Mouse (Mus musculus): ENCODE data around the gene Ugt1a6b. TPM values are rescaled to one million over a fixed set of nuclear protein-coding genes. Genes with fewer than 3 reads are reported as not detected.
"Not testable (repeated sequence)": the region's sequence is repeated elsewhere in the genome, so short reads cannot be mapped to it uniquely, and the experiment has no call there.

The Ugt1a6b gene
- polyA plus RNA-seq, 1 experiment from 2014 or later, result 0.49 TPM

DNA sequence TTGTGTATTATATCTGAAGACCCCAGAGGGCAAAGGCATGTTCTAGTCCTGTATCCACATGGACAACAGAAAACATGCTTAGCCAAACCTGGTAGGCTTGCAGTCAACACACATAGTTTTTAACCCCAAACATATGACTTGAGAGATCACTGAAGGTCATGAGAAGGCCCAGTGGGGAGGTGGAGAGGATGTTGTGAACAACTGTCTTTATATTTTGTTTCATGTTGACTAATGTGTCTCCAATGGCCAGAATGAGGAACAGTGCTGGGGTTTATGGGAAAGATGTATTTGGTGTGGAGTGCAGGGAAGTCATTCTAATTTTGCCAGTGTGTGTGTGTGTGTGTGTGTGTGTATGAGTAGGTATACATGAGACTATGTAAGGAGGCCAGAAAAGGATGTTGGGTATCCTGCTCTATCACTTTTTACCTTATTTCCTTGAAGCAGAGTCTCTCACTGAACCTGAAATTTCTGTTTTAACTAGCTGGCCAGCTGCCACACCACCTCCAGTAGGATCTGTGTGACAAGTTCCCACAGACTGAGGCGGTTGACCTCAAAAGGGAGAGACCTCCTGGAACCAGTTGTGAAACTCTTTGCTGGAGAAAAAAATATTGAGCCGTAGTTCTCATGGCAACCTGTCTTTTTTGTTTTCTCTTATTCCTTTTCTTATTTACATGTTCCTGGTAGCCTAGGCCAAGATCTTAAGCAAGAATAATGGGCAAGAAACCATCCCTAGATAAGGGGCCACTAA is 121.2 kb downstream of the Ugt1a6b start:
- Histone ChIP-seq H3K9ac (ENCODE audit: low read depth, low read length) (no peak overlapping the region), H3K4me1 (ENCODE audit: control insufficient read depth, insufficient read depth, low read length) (no peaks in the 10 kb centered on the region), H3K27me3 (replicated peaks; ENCODE audit: control insufficient read depth, insufficient read depth, low read length) (no peaks in the 10 kb centered on the region), H3K27ac (ENCODE audit: low read length) (no peak overlapping the region), H3K4me2 (ENCODE audit: low read depth, low read length) (no peak overlapping the region), H3K36me3 (ENCODE audit: control insufficient read depth, insufficient read depth, low read length) (no peaks in the 10 kb centered on the region), H3K4me3 (ENCODE audit: low read length) (no peak overlapping the region), H3K9me3 (ENCODE audit: control insufficient read depth, low read length) (peaks cover 25% of the 10 kb centered on the region)
- ATAC-seq, result no peak
- WGBS, result 70% methylated on average over 2 of the region's 2 CpGs

DNA sequence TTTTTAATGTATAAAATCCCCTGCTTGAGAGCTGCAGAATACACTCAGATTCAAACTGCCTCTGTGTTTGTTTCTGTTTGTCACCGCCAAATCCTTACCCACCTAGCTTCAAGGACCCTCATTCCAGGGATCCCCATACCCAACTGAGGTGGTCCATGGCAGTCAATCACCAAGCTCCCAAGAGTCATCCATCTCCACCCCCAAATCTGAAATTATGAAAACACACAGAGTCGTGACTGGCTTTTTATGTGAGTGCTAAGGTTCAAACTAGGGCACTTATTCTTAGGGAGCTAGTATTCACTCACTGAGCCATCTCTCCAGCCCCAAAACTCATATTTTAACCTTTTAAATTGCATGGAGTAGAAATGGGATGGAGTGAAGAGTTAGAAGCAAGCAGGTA is 122.2 kb downstream of the Ugt1a6b start:
- H3K27me3 ChIP-seq (replicated peaks; ENCODE audit: control insufficient read depth, insufficient read depth, low read length); H3K4me1 ChIP-seq (ENCODE audit: control insufficient read depth, insufficient read depth, low read length); H3K36me3 ChIP-seq (ENCODE audit: control insufficient read depth, insufficient read depth, low read length); H3K4me2 ChIP-seq (ENCODE audit: low read depth, low read length); ATAC-seq; H3K27ac ChIP-seq (ENCODE audit: low read length); H3K9ac ChIP-seq (ENCODE audit: low read depth, low read length); H3K4me3 ChIP-seq (ENCODE audit: low read length): not testable (repeated sequence)
- WGBS, result 41% methylated on average over 2 of the region's 2 CpGs
- peaks cover 35% of the 10 kb centered on the region for H3K9me3 ChIP-seq (ENCODE audit: control insufficient read depth, low read length)

GRCm38 (mm10) chr1:88225741-88226140 is 122.7 kb downstream of the Ugt1a6b start:
- H3K4me3 ChIP-seq (ENCODE audit: low read length), result no peak overlapping the region
- H3K9ac ChIP-seq (ENCODE audit: low read depth, low read length), result no peak overlapping the region
- H3K27ac ChIP-seq (ENCODE audit: low read length), result no peak overlapping the region
- no peak for ATAC-seq
- H3K4me2 ChIP-seq (ENCODE audit: low read depth, low read length), result no peak overlapping the region
- H3K9me3 ChIP-seq (ENCODE audit: control insufficient read depth, low read length), result peaks cover 40% of the 10 kb centered on the region
- no peaks in the 10 kb centered on the region for H3K4me1 ChIP-seq (ENCODE audit: control insufficient read depth, insufficient read depth, low read length)
- H3K36me3 ChIP-seq (ENCODE audit: control insufficient read depth, insufficient read depth, low read length), result no peaks in the 10 kb centered on the region
- no peaks in the 10 kb centered on the region for H3K27me3 ChIP-seq (replicated peaks; ENCODE audit: control insufficient read depth, insufficient read depth, low read length)

- Histone ChIP-seq H3K9ac (ENCODE audit: low read depth, low read length) (no peak within 1 kb of the TSS), H3K27ac (ENCODE audit: low read length) (no peak within 1 kb of the TSS), H3K4me3 (ENCODE audit: low read length) (no peak within 1 kb of the TSS), H3K27me3 (replicated peaks; ENCODE audit: control insufficient read depth, insufficient read depth, low read length) (no peaks in the 10 kb centered on the region), H3K9me3 (ENCODE audit: control insufficient read depth, low read length) (peaks cover 51% of the 10 kb centered on the region), H3K4me2 (ENCODE audit: low read depth, low read length) (no peak within 1 kb of the TSS), H3K36me3 (ENCODE audit: control insufficient read depth, insufficient read depth, low read length) (no peaks in the 10 kb centered on the region), H3K4me1 (ENCODE audit: control insufficient read depth, insufficient read depth, low read length) (no peaks in the 10 kb centered on the region)
- 49% methylated on average over 5 of the region's 5 CpGs for WGBS
- ATAC-seq, result no peak
Measured at GRCm38 (mm10) chr1:88226670-88227379, 123.8 kb downstream of the Ugt1a6b start, which contains the start of gene Mroh2a. Mroh2a (plus strand) TSS chr1:88226986.

GRCm38 (mm10) chr1:88227482-88227881 is 124.4 kb downstream of the Ugt1a6b start:
- Histone ChIP-seq H3K4me2 (ENCODE audit: low read depth, low read length) (no peak overlapping the region), H3K27me3 (replicated peaks; ENCODE audit: control insufficient read depth, insufficient read depth, low read length) (no peaks in the 10 kb centered on the region), H3K27ac (ENCODE audit: low read length) (no peak overlapping the region), H3K4me1 (ENCODE audit: control insufficient read depth, insufficient read depth, low read length) (no peaks in the 10 kb centered on the region), H3K9ac (ENCODE audit: low read depth, low read length) (no peak overlapping the region), H3K4me3 (ENCODE audit: low read length) (no peak overlapping the region), H3K36me3 (ENCODE audit: control insufficient read depth, insufficient read depth, low read length) (no peaks in the 10 kb centered on the region), H3K9me3 (ENCODE audit: control insufficient read depth, low read length) (peaks cover 52% of the 10 kb centered on the region)
- ATAC-seq, result no peak
- WGBS, result 63% methylated on average over 2 of the region's 2 CpGs

DNA sequence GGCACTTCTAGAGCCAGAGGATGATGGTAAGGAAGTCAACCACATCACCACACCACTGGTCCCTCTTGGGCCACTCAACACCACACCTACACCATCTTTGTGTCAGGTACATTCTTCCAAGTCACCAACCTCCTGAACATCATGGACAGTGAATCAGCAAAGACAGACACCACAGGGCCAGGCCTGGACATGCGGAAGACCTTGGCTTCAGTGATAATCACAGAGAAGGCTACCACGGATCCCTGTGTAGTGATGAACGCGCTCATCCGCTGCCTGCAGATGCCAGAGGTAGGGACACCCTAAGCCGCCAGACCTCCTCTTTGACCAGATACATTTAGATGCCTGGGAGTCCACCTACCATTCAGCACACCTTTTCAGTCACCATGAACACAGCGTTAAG is 125.1 kb downstream of the Ugt1a6b start:
- H3K4me1 ChIP-seq (ENCODE audit: control insufficient read depth, insufficient read depth, low read length), result no peaks in the 10 kb centered on the region
- H3K27ac ChIP-seq (ENCODE audit: low read length), result no peak overlapping the region
- no peak overlapping the region for H3K4me2 ChIP-seq (ENCODE audit: low read depth, low read length)
- H3K4me3 ChIP-seq (ENCODE audit: low read length), result no peak overlapping the region
- 71% methylated on average over 7 of the region's 7 CpGs for WGBS
- no peak overlapping the region for H3K9ac ChIP-seq (ENCODE audit: low read depth, low read length)
- no peaks in the 10 kb centered on the region for H3K36me3 ChIP-seq (ENCODE audit: control insufficient read depth, insufficient read depth, low read length)
- peaks cover 54% of the 10 kb centered on the region for H3K9me3 ChIP-seq (ENCODE audit: control insufficient read depth, low read length)
- no peak for ATAC-seq
- H3K27me3 ChIP-seq (replicated peaks; ENCODE audit: control insufficient read depth, insufficient read depth, low read length), result no peaks in the 10 kb centered on the region

- no peaks in the 10 kb centered on the region for H3K27me3 ChIP-seq (replicated peaks; ENCODE audit: control insufficient read depth, insufficient read depth, low read length)
- H3K9me3 ChIP-seq (ENCODE audit: control insufficient read depth, low read length), result peaks cover 65% of the 10 kb centered on the region
- H3K4me2 ChIP-seq (ENCODE audit: low read depth, low read length), result no peak overlapping the region
- WGBS, result 75% methylated on average over 3 of the region's 3 CpGs
- no peak for ATAC-seq
- no peak overlapping the region for H3K4me3 ChIP-seq (ENCODE audit: low read length)
- no peak overlapping the region for H3K27ac ChIP-seq (ENCODE audit: low read length)
- H3K9ac ChIP-seq (ENCODE audit: low read depth, low read length), result no peak overlapping the region
- H3K36me3 ChIP-seq (ENCODE audit: control insufficient read depth, insufficient read depth, low read length), result no peaks in the 10 kb centered on the region
- H3K4me1 ChIP-seq (ENCODE audit: control insufficient read depth, insufficient read depth, low read length), result no peaks in the 10 kb centered on the region
Measured at GRCm38 (mm10) chr1:88229566-88229965, 126.5 kb downstream of the Ugt1a6b start.

GRCm38 (mm10) chr1:88229986-88230385 is 126.9 kb downstream of the Ugt1a6b start:
- ATAC-seq, result no peak
- Histone ChIP-seq H3K4me2 (ENCODE audit: low read depth, low read length) (no peak overlapping the region), H3K4me3 (ENCODE audit: low read length) (no peak overlapping the region), H3K9ac (ENCODE audit: low read depth, low read length) (no peak overlapping the region), H3K36me3 (ENCODE audit: control insufficient read depth, insufficient read depth, low read length) (no peaks in the 10 kb centered on the region), H3K27me3 (replicated peaks; ENCODE audit: control insufficient read depth, insufficient read depth, low read length) (no peaks in the 10 kb centered on the region), H3K27ac (ENCODE audit: low read length) (no peak overlapping the region), H3K9me3 (ENCODE audit: control insufficient read depth, low read length) (peaks cover 69% of the 10 kb centered on the region), H3K4me1 (ENCODE audit: control insufficient read depth, insufficient read depth, low read length) (no peaks in the 10 kb centered on the region)
- WGBS, result 82% methylated on average over 5 of the region's 5 CpGs

DNA sequence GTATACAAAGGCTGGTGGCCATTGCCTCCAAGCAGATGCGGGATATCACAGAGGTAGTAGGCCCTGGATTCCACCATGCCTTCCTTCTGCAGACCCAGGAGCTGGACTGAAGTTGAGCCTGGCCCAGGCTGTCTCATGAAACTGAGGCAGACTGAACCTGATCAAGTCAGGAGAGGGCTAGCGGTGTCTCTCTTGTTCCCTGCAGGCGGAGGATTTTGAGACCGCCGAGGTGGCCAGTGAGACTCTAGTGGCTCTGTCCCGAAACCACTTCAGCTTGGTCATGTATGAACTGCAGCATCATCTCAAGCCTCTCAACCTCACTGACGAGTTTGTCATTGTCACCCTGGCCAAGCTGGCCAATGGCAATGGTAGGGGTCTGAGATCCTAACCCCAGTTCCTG is 127.4 kb downstream of the Ugt1a6b start:
- Histone ChIP-seq H3K36me3 (ENCODE audit: control insufficient read depth, insufficient read depth, low read length) (no peaks in the 10 kb centered on the region), H3K4me1 (ENCODE audit: control insufficient read depth, insufficient read depth, low read length) (no peaks in the 10 kb centered on the region), H3K9ac (ENCODE audit: low read depth, low read length) (no peak overlapping the region), H3K27me3 (replicated peaks; ENCODE audit: control insufficient read depth, insufficient read depth, low read length) (no peaks in the 10 kb centered on the region), H3K4me2 (ENCODE audit: low read depth, low read length) (no peak overlapping the region), H3K27ac (ENCODE audit: low read length) (no peak overlapping the region), H3K4me3 (ENCODE audit: low read length) (no peak overlapping the region), H3K9me3 (ENCODE audit: control insufficient read depth, low read length) (peaks cover 74% of the 10 kb centered on the region)
- no peak for ATAC-seq
- 71% methylated on average over 7 of the region's 7 CpGs for WGBS

Measured in intestine, embryonic 16.5 days (tissue).